Mouse (Mus musculus) intestine, postnatal 0 days (tissue): ENCODE data around the gene Aff4. TPM values are rescaled to one million over a fixed set of nuclear protein-coding genes. Genes with fewer than 3 reads are reported as not detected.
A peak's percentile ranks its signal among the peaks of the same experiment; 100 is the strongest.

Experiments
- ATAC-seq: fragments of 200-750 bp; cut with Nextera tagmentation; 2 replicates; pipeline ENCODE4 v1.8.0; 2017; ENCODE audit warnings: mild to moderate bottlenecking, moderate TSS enrichment, moderate library complexity
- H3K27ac ChIP-seq: fragments of 300-500 bp; sonication (generic); 2 replicates; pipeline ENCODE4 v1.5.1; 2014; ENCODE audit warnings: mild to moderate bottlenecking, low read depth, low read length, moderate library complexity
- H3K27me3 ChIP-seq: fragments of 300-500 bp; sonication (generic); replicated peaks from 2 replicates; pipeline ENCODE4 v1.6.1; 2014; ENCODE audit warnings: low read length, mixed read lengths; ENCODE audit not compliant: control insufficient read depth, insufficient read depth
- H3K36me3 ChIP-seq: fragments of 300-500 bp; sonication (generic); 2 replicates; pipeline ENCODE4 v1.6.1; 2014; ENCODE audit warnings: mild to moderate bottlenecking, moderate library complexity; ENCODE audit not compliant: control insufficient read depth, insufficient read depth
- H3K4me1 ChIP-seq: fragments of 300-500 bp; sonication (generic); replicated peaks from 2 replicates; pipeline ENCODE4 v1.6.1; 2014; ENCODE audit warnings: antibody characterized with exemption, low read length, mixed read lengths; ENCODE audit not compliant: control insufficient read depth, insufficient read depth
- H3K4me2 ChIP-seq: fragments of 300-500 bp; sonication (generic); replicated peaks from 2 replicates; pipeline ENCODE4 v1.6.1; 2014; ENCODE audit warnings: low read depth, mild to moderate bottlenecking, moderate library complexity
- H3K4me3 ChIP-seq: fragments of 300-500 bp; sonication (generic); 2 replicates; pipeline ENCODE4 v1.5.1; 2014; ENCODE audit warnings: low read depth, low read length
- H3K9ac ChIP-seq: fragments of 300-500 bp; sonication (generic); 2 replicates; pipeline ENCODE4 v1.6.1; 2014; ENCODE audit warnings: mild to moderate bottlenecking, low read depth, low read length
- H3K9me3 ChIP-seq: fragments of 300-500 bp; sonication (generic); 2 replicates; pipeline ENCODE4 v1.6.1; 2016; ENCODE audit warnings: mixed run types; ENCODE audit not compliant: control insufficient read depth
- CTCF ChIP-seq: sonication (generic); IDR thresholded peaks from 2 replicates; pipeline ENCODE4 v1.5.1; 2016; ENCODE audit warnings: low read depth, mild to moderate bottlenecking, control low read depth, antibody characterized with exemption, moderate library complexity
- WGBS: fragments of 180-500 bp; shearing (Covaris S2); extraction: QIAGEN DNeasy Blood & Tissue Kit; methylation state at CpG from one replicate; pipeline ENCODE4 v1.1.7; 2014; 5-methylcytosine and 5-hydroxymethylcytosine counted together
- microRNA-seq: library from miRNA; unstranded; fragments of <30 nt; microRNA quantifications from one replicate; pipeline ENCODE4, GENCODE M21; 2016
- polyA plus RNA-seq: library from polyadenylated mRNA; unstranded; fragments of >200 nt; fragmentation: Nextera tagmentation; extraction: Ambion mirVana; gene quantifications from 2 replicates; pipeline ENCODE4 v1.2.1, GENCODE M21; 2015

The Aff4 gene
- polyA plus RNA-seq, 1 experiment from 2014 or later: 19.0 TPM

DNA sequence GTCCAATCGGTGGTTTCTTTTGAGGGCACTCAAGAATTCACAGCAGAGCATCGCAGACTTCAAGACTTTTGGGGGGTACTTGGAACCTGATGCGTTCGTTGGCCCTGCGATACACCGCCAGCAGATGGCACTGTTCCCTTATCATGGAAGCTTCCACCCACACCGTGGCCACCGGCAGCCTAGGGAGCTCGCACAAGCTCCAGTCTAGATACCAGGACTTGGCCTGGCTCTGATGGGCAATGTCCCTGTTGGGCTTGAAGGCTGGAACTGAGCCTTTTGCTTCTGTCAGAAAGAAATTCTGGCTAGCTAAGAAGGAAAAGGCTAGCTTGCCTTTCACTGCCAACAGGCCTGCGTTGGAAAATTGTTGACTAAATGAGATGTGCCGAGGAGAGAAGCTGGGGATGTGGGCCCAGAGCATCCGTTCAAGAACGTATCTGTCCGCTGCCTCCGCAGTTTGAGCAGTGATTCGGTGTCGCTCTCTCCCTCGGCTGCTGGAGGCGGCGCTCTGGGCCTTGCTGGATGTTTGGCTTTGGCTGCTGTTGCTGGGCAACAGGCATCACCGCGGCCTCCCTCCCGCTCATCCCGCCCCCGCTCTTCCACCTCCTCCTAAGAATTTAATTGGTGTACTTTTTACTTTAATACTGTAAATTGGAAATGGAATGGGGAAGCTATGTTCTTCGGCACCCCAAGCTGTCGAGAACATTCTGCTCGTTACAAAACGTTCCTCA, 119.5 kb downstream of the Aff4 start, which contains the start of gene Gm9837:
Gene Gm9837, minus strand, starts transcription at position 512 of the 728 bp plus-strand sequence.
- Histone ChIP-seq H3K4me2 (peak within 1 kb of the TSS; percentile 53), H3K4me3 (0 out of 2 replicates have a peak within 1 kb of the TSS, but pooled peaks have one; percentile 9), H3K9ac (no peak within 1 kb of the TSS), H3K36me3 (no peaks in the 10 kb centered on the region), H3K9me3 (no peaks in the 10 kb centered on the region), H3K4me1 (no peaks in the 10 kb centered on the region), H3K27me3 (peaks cover 52% of the 10 kb centered on the region), H3K27ac (no peak within 1 kb of the TSS)
- peak; percentile 97 for TF ChIP-seq CTCF
- ATAC-seq: peak; percentile 55; the same call in 1 of the 2 replicates
- 5% methylated on average over 29 of the region's 29 CpGs for WGBS

Small RNA genes lying within 50 kb of the gene (microRNA-seq; reads per million reads assigned to microRNA genes)
- gene Mir6920: not detected

Other genes starting within 250 kb of the Aff4 start
- 65.8 and 67.6 TPM in 2 replicates for gene Hspa4, start 50.4 kb upstream of the Aff4 start, polyA plus RNA-seq
- gene Zcchc10, start 26.2 kb upstream of the Aff4 start, polyA plus RNA-seq: 10.1 and 10.8 TPM in 2 replicates
- 1,325 and 1,459 TPM in 2 replicates for gene Leap2, start 72.3 kb downstream of the Aff4 start, polyA plus RNA-seq
- gene Uqcrq, start 80.0 kb downstream of the Aff4 start, polyA plus RNA-seq: 2,040 and 2,166 TPM in 2 replicates
- gene Gdf9, start 80.2 kb downstream of the Aff4 start, polyA plus RNA-seq: 5.5 and 5.6 TPM in 2 replicates
- 0.12 and 0.23 TPM in 2 replicates for gene Gm10447, start 106.3 kb downstream of the Aff4 start, polyA plus RNA-seq
- 3.0 and 3.7 TPM in 2 replicates for gene Shroom1, start 106.4 kb downstream of the Aff4 start, polyA plus RNA-seq
- not detected in 2 replicates for gene Gm9837, start 119.6 kb downstream of the Aff4 start, polyA plus RNA-seq
- gene Gm9945, start 129.3 kb downstream of the Aff4 start, polyA plus RNA-seq: not detected in 2 replicates
- 1.1 and 1.5 TPM in 2 replicates for gene Sowaha, start 129.4 kb downstream of the Aff4 start, polyA plus RNA-seq
- 10.0 and 10.5 TPM in 2 replicates for gene Sept8, start 168.4 kb downstream of the Aff4 start, polyA plus RNA-seq
- 17.0 and 18.4 TPM in 2 replicates for gene Kif3a, start 216.5 kb downstream of the Aff4 start, polyA plus RNA-seq